Mouse (Mus musculus) cerebellum, postnatal 4 days (tissue): Measurements from ENCODE around the gene Aurkb.

Experiments used
- DNase-seq, 2 experiments: peaks; one replicate each; pipeline ENCODE4 v3.0.0; 2022; ENCODE audit warnings: low spot score in 2 of 2, mixed read lengths in 1 of 2

Aurkb gene

GRCm38 (mm10) chr11:69098039-69098761, 52.8 kb downstream of the Aurkb start:
- no peak for DNase-seq

GRCm38 (mm10) chr11:69098762-69099091, 53.3 kb downstream of the Aurkb start:
- peak; percentile 89 to 96 for DNase-seq

GRCm38 (mm10) chr11:69099177-69099914, 53.9 kb downstream of the Aurkb start:
- peak in 1 of 2 experiments; percentile 59 for DNase-seq

- DNase-seq, result peak in 1 of 2 experiments; percentile 71
Observed at GRCm38 (mm10) chr11:69099915-69100345, 54.5 kb downstream of the Aurkb start.

- no peak for DNase-seq
Observed at GRCm38 (mm10) chr11:69100639-69101360, 55.4 kb downstream of the Aurkb start.
